Mouse (Mus musculus): ENCODE data around the gene Selenov. TPM values are rescaled to one million over a fixed set of nuclear protein-coding genes. Genes with fewer than 3 reads are reported as not detected.

The Selenov gene
- polyA plus RNA-seq, 2 experiments = 0.34 to 0.55 TPM

DNA sequence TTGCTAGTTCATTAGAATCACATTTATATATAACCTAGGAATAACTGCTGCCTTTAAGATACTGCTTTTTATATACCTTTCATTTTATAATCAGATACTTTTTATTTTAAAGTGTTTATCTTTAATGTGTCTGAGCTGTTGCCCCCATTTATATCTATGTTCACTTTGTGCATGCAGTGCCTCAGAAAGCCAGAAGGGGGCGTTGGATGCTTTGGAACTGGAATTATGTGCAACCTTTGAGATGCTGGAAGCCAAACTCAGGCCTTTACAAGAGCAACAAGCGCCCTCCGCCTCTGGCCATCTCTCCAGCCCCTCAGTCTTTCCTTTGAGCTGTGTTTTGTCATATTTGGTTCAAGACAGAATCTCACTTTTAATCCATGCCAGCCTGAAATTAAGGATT is 19.2 kb downstream of the Selenov start:
- Histone ChIP-seq H3K4me2 (replicated peaks; ENCODE audit: low read depth, low read length, severe bottlenecking) (no peak overlapping the region), H3K4me3 (replicated peaks; ENCODE audit: low read length) (no peak overlapping the region), H3K9me3 (ENCODE audit: control insufficient read depth, low read length) (0 out of 2 replicates have a peak, but pooled peaks cover 5% of the 10 kb centered on the region), H3K27ac (replicated peaks; ENCODE audit: low read depth, low read length) (no peak overlapping the region), H3K9ac (ENCODE audit: low read depth, low read length, severe bottlenecking) (no peak overlapping the region), H3K4me1 (ENCODE audit: control insufficient read depth, insufficient read depth, low read length) (0 out of 2 replicates have a peak, but pooled peaks cover 2% of the 10 kb centered on the region), H3K27me3 (ENCODE audit: control insufficient read depth, insufficient read depth, low read length) (no peaks in the 10 kb centered on the region), H3K36me3 (ENCODE audit: control insufficient read depth, insufficient read depth, low read length) (peaks cover 15% of the 10 kb centered on the region)
- TF ChIP-seq POLR2A (IDR thresholded peaks at IDR 0.05; ENCODE audit: borderline replicate concordance, extremely low read depth, insufficient read depth, insufficient read length) = no peak
- no peak for DNase-seq (ENCODE audit: low spot score)
- ATAC-seq (ENCODE audit: low FRiP score, low read depth) = no peak
- WGBS = 69% methylated on average over 3 of the region's 3 CpGs

- Histone ChIP-seq H3K36me3 (ENCODE audit: control insufficient read depth, insufficient read depth, low read length) (peaks cover 15% of the 10 kb centered on the region), H3K9me3 (ENCODE audit: control insufficient read depth, low read length) (0 out of 2 replicates have a peak, but pooled peaks cover 5% of the 10 kb centered on the region), H3K27me3 (ENCODE audit: control insufficient read depth, insufficient read depth, low read length) (no peaks in the 10 kb centered on the region), H3K27ac (replicated peaks; ENCODE audit: low read depth, low read length) (no peak overlapping the region), H3K4me3 (replicated peaks; ENCODE audit: low read length) (0 out of 2 replicates have a peak overlapping the region, but pooled peaks have one; percentile 85), H3K4me1 (ENCODE audit: control insufficient read depth, insufficient read depth, low read length) (0 out of 2 replicates have a peak, but pooled peaks cover 2% of the 10 kb centered on the region), H3K4me2 (replicated peaks; ENCODE audit: low read depth, low read length, severe bottlenecking) (0 out of 2 replicates have a peak overlapping the region, but pooled peaks have one; percentile 46), H3K9ac (ENCODE audit: low read depth, low read length, severe bottlenecking) (no peak overlapping the region)
- DNase-seq (ENCODE audit: low spot score) = no peak
- 93% methylated on average over 12 of the region's 12 CpGs for WGBS
- ATAC-seq (ENCODE audit: low FRiP score, low read depth) = no peak
- TF ChIP-seq POLR2A (IDR thresholded peaks at IDR 0.05; ENCODE audit: borderline replicate concordance, extremely low read depth, insufficient read depth, insufficient read length) = no peak
Observed at GRCm38 (mm10) chr7:28269355-28269754, 21.6 kb downstream of the Selenov start.

DNA sequence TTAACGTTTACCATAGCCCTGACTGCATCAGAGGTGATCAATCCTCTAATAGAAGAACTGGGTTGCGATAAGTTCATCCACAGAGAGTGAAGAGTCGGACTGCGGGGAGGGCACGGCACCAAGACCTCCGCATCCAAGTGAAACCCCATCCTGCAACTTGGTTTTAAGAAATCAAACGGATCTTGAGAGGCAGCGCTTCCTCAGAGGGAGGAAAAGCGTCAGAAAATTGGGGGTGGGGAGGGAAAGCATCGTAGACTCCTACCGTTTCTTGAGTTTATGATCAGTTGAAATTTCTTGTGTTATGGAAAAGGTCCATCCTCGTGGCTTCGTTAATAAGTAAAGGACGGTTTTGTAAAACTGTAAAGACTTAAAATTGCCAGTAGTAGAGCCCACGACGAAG is 22.4 kb downstream of the Selenov start:
- H3K9ac ChIP-seq (ENCODE audit: low read depth, low read length, severe bottlenecking) = peak overlapping the region; percentile 95
- 0 out of 2 replicates have a peak, but pooled peaks cover 5% of the 10 kb centered on the region for H3K9me3 ChIP-seq (ENCODE audit: control insufficient read depth, low read length)
- H3K4me2 ChIP-seq (replicated peaks; ENCODE audit: low read depth, low read length, severe bottlenecking) = peak overlapping the region; percentile 46
- TF ChIP-seq POLR2A (IDR thresholded peaks at IDR 0.05; ENCODE audit: borderline replicate concordance, extremely low read depth, insufficient read depth, insufficient read length) = no peak
- no peak for ATAC-seq (ENCODE audit: low FRiP score, low read depth)
- H3K4me3 ChIP-seq (replicated peaks; ENCODE audit: low read length) = peak overlapping the region; percentile 85
- H3K4me1 ChIP-seq (ENCODE audit: control insufficient read depth, insufficient read depth, low read length) = 0 out of 2 replicates have a peak, but pooled peaks cover 2% of the 10 kb centered on the region
- DNase-seq (ENCODE audit: low spot score) = no peak
- H3K36me3 ChIP-seq (ENCODE audit: control insufficient read depth, insufficient read depth, low read length) = peaks cover 15% of the 10 kb centered on the region
- H3K27me3 ChIP-seq (ENCODE audit: control insufficient read depth, insufficient read depth, low read length) = no peaks in the 10 kb centered on the region
- H3K27ac ChIP-seq (replicated peaks; ENCODE audit: low read depth, low read length) = peak overlapping the region; percentile 91; the same call in 1 of the 2 replicates
- 26% methylated on average over 16 of the region's 16 CpGs for WGBS

GRCm38 (mm10) chr7:28268042-28268531 is 22.9 kb downstream of the Selenov start:
- no peak for TF ChIP-seq POLR2A (IDR thresholded peaks at IDR 0.05; ENCODE audit: borderline replicate concordance, extremely low read depth, insufficient read depth, insufficient read length)
- WGBS = under 1% methylated on average over 31 of the region's 62 CpGs
- Histone ChIP-seq H3K4me3 (replicated peaks; ENCODE audit: low read length) (peak overlapping the region; percentile 85), H3K27ac (replicated peaks; ENCODE audit: low read depth, low read length) (peak overlapping the region; percentile 91), H3K36me3 (ENCODE audit: control insufficient read depth, insufficient read depth, low read length) (peaks cover 12% of the 10 kb centered on the region), H3K9me3 (ENCODE audit: control insufficient read depth, low read length) (0 out of 2 replicates have a peak, but pooled peaks cover 5% of the 10 kb centered on the region), H3K4me2 (replicated peaks; ENCODE audit: low read depth, low read length, severe bottlenecking) (peak overlapping the region; percentile 46), H3K27me3 (ENCODE audit: control insufficient read depth, insufficient read depth, low read length) (no peaks in the 10 kb centered on the region), H3K9ac (ENCODE audit: low read depth, low read length, severe bottlenecking) (peak overlapping the region; percentile 95), H3K4me1 (ENCODE audit: control insufficient read depth, insufficient read depth, low read length) (0 out of 2 replicates have a peak, but pooled peaks cover 2% of the 10 kb centered on the region)
- DNase-seq (ENCODE audit: low spot score) = peak; percentile 24
- peak; percentile 78 for ATAC-seq (ENCODE audit: low FRiP score, low read depth)

- Histone ChIP-seq H3K4me1 (ENCODE audit: control insufficient read depth, insufficient read depth, low read length) (0 out of 2 replicates have a peak, but pooled peaks cover 2% of the 10 kb centered on the region), H3K9ac (ENCODE audit: low read depth, low read length, severe bottlenecking) (peak within 1 kb of the TSS; percentile 95), H3K4me2 (replicated peaks; ENCODE audit: low read depth, low read length, severe bottlenecking) (peak within 1 kb of the TSS; percentile 46), H3K27ac (replicated peaks; ENCODE audit: low read depth, low read length) (peak within 1 kb of the TSS; percentile 91), H3K36me3 (ENCODE audit: control insufficient read depth, insufficient read depth, low read length) (peaks cover 6% of the 10 kb centered on the region), H3K27me3 (ENCODE audit: control insufficient read depth, insufficient read depth, low read length) (no peaks in the 10 kb centered on the region), H3K9me3 (ENCODE audit: control insufficient read depth, low read length) (0 out of 2 replicates have a peak, but pooled peaks cover 5% of the 10 kb centered on the region), H3K4me3 (replicated peaks; ENCODE audit: low read length) (peak within 1 kb of the TSS; percentile 85)
- TF ChIP-seq POLR2A (IDR thresholded peaks at IDR 0.05; ENCODE audit: borderline replicate concordance, extremely low read depth, insufficient read depth, insufficient read length) = peak; percentile 85; the same call in 1 of the 2 replicates
- 8% methylated on average over 46 of the region's 57 CpGs for WGBS
- peak; percentile 94 for DNase-seq (ENCODE audit: low spot score)
- peak; percentile 93 for ATAC-seq (ENCODE audit: low FRiP score, low read depth)
Observed at GRCm38 (mm10) chr7:28267129-28268041, 23.6 kb downstream of the Selenov start, which contains the start of gene Eid2. Gene Eid2, plus strand, starts transcription at chr7:28267881.

All from limb, embryonic 14.5 days (tissue).